Mouse (Mus musculus): ENCODE measurements at regions not wholly inside any gene's neighbourhood (a gene's known extent, or its start where the extent isn't known, plus 50 kb on each side); places are given as distances from the start of the nearest gene placed in this dataset.

- DNase-seq: no peak
Observed at GRCm38 (mm10) chr2:61347451-61347850, 230.9 kb upstream of the Tank start.

DNA sequence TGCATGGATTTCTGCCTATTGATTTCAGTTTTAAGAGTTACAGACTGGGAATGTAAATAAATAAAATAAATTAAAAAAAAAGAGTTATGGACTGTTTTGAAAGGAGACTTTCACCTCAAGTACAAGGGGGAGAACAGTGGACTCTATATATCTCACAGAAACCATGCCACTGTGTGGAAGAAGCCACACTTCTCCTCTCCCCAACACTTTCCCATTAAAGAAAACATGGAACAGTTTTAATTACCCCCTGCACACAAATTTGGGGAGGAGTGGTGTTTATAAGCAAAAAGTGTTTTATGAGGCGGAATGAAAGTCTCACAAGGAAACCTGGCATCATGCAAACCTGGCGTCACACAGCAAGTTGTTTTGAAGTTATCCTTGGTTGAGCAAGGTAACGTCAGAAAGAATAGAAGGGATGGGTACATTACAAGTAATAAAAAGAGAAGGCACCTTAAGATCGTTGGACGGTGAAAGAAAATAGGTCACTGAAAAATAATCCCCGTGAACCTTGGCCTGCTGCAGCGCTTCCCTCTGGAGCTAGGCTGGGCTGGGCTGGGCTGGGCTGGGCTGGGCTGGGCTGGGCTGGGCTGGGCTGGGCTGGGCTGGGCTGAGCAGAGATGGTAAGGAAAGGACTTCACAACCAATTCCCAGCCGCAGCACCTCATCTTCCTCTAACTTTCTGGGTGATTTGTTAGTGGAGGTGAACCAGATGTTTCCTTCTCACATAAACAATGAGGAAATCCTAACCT, 232.2 kb upstream of the Tank start:
- DNase-seq: no peak

DNA sequence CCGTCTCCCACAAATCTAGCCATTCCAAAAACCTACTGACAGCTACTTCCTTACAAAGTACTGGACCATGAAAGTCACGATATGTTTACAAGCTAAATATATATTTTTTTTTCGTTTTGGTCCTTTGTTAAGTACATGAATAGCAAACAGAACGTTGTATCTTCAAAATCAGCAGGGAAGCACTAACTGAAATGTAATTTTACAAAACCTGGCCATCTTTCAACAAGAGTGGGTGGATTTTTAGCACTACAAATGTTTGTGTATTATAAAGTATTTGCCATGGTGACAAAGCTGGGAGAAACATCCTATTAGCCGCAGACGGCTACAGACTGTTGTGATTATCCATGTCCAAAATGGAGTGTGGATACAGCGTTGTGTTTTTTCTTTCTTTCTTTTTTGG, 233.1 kb upstream of the Tank start:
- DNase-seq: no peak

GRCm38 (mm10) chr2:61344556-61345131, 233.7 kb upstream of the Tank start:
- no peak for DNase-seq

- no peak for DNase-seq
Observed at GRCm38 (mm10) chr2:61341254-61341653, 237.1 kb upstream of the Tank start.

GRCm38 (mm10) chr2:61319226-61319625, 259.2 kb upstream of the Tank start:
- DNase-seq: no peak

- DNase-seq: no peak
Observed at GRCm38 (mm10) chr2:61310405-61310804, 268.0 kb upstream of the Tank start.

GRCm38 (mm10) chr2:61309219-61309618, 269.2 kb upstream of the Tank start:
- DNase-seq: no peak

DNA sequence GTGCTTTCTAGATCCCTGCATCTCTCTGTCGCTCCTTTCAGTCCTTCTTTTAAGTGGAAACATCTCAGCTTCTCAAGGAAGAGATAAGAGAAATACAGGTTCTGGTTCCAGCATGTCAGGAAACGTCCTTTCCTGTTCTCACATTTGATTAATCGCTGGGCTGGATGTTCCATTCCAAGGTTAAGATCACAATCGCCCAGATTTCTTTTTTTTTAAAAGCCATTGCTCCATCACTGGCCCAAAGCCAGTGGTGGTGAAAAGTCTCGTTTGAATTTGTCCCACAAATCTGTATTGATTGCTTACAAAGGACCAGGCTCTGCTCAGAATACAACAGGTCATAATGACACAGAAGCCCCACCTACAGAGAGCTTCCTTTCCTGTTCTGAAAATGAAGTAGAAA, 281.2 kb upstream of the Tank start:
- no peak for DNase-seq

GRCm38 (mm10) chr2:61296606-61297005, 281.8 kb upstream of the Tank start:
- no peak for DNase-seq

DNA sequence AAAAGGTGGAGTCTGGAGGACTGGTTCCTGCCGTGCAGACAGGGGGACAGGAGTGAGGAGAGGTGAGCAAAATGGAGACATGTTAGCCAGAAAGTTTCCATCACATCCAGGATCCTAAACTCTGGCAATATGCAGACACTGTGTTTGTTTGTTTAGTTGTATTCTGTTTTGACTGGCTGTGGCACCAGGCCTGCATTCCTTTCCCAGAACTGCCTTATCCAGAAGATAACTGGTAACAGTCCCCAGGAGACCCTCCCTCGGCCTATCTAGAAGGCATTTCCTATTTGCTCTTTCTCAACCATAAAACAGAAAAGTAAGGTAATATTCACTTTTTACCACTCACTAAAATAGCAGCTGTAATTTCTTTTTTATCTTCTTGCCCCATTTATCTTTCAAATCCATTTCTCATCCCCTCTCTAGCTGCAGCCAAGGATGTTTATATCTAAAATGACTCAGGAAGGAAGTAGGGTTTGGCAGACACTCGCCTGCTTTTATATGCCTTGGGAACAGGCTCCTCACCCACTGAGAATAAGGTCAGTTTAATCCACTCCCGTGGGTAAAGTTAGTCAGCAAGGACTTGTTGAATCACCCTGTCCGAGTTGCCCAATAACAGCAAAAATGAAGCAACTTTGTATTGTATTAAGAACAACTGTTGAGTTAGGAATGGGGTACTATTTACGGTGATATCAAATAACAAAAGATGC, 283.0 kb upstream of the Tank start:
- no peak for DNase-seq

DNA sequence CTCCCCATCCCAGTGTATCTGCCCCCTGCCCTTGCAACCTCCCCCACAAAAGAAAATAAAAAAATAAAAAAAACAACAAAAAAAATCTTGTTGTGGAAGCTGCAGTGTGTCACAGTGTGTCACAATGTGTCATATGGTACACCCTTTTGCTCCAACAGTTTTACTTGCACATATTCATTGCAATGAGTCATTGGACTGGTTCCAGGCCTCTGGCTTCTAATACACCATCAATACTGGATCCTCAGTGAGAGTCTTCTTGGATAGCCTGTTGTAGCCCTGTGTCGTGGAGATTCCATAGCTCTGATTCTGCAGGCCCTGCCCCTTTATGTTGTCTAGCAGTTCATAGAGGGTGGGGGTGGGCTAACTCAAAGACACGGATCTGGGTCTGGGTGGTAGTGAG, 290.1 kb upstream of the Tank start:
- no peak for DNase-seq

- no peak for DNase-seq
Observed at GRCm38 (mm10) chr2:61284706-61285105, 293.7 kb upstream of the Tank start.

- no peak for DNase-seq
Observed at GRCm38 (mm10) chr2:61283829-61284601, 294.4 kb upstream of the Tank start.

DNA sequence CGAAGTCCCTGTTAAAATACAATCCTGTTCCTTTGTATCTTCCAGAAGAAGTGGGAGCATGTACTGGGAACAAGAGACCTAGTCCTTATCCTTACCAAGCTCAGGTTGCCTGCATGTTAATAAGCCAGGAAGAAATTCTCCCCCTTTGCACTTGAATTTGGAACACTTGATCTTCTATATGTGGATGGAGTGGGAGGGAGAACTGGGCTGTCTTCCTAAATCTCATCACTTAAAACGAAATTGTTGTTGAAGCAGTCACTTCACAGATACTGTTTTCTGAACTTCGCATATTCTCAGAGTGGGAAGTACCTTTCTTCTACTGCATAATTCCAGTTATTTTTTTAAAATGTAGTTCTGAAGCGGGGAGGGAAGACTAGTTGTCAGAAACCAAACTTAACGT, 305.7 kb upstream of the Tank start:
- no peak for DNase-seq

- DNase-seq: no peak
Observed at GRCm38 (mm10) chr2:61267706-61268105, 304.7 kb upstream of the Rbms1 start.

- DNase-seq: no peak
Observed at GRCm38 (mm10) chr2:61250068-61250800, 287.2 kb upstream of the Rbms1 start.

DNA sequence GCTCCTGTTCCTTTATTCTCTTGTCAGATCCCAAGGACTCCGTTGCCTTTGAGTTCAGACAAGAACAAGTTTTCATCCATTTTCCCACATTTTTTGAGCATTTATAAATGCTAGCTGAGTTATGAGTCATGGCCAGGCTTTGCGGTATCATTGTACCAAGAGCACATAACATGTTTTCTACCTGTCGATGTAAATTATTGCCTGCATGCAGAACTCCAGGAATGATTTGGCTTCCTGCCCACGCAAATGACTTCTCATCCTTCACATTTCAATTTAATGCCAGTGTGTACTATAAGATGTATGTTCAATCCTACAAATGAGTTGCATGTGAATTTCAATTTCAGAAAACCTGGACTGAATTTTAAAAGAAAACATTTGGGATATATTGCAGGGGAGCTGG, 285.0 kb upstream of the Rbms1 start:
- DNase-seq: no peak

- DNase-seq: no peak
Observed at GRCm38 (mm10) chr2:61247336-61247735, 284.3 kb upstream of the Rbms1 start.

GRCm38 (mm10) chr2:61246691-61247258, 283.8 kb upstream of the Rbms1 start:
- DNase-seq: no peak

DNA sequence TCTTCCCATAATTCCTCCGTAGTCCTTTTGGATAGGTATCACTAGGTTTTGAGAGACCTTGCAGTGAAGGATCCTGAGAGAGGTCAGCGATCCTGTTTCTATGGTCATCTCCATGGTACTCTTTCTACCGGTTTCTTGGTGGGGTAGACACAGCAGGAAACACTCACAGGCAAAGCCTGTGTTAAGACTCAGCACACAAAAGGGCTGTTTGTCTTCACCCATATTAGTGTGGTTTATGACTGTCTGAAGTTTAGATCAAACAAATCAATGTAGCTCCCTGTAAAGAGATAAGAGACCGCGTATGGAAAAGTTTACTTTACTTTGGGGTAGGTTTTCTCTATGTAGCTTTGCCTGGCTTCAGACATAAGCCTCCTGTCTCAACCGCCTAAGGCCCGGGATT, 282.5 kb upstream of the Rbms1 start:
- DNase-seq: no peak

GRCm38 (mm10) chr2:61221676-61222075, 258.7 kb upstream of the Rbms1 start:
- no peak for DNase-seq
